Mouse (Mus musculus): ENCODE measurements around the gene Rpp25l.
"Not testable (repeated sequence)": the region's sequence is repeated elsewhere in the genome, so short reads cannot be mapped to it uniquely, and the experiment has no call there.

Gene Rpp25l

GRCm38 (mm10) chr4:41731052-41731765 is 17.9 kb upstream of the Rpp25l start, which contains the start of gene Arid3c:
Gene Arid3c (minus strand): TSS chr4:41731142.
- DNase-seq = no peak

- DNase-seq = no peak
Observed at GRCm38 (mm10) chr4:41726826-41727621, 13.7 kb upstream of the Rpp25l start.

GRCm38 (mm10) chr4:41722918-41723351 is 9.6 kb upstream of the Rpp25l start, which contains the start of gene Dctn3:
Gene Dctn3 (minus strand): TSS chr4:41723170.
- peak; percentile 85 to 87 for DNase-seq

- DNase-seq = no peak
Observed at GRCm38 (mm10) chr4:41716834-41717233, 3.5 kb upstream of the Rpp25l start.

- peak; percentile 47 to 69 for DNase-seq
Observed at GRCm38 (mm10) chr4:41715596-41715995, 2.3 kb upstream of the Rpp25l start.

GRCm38 (mm10) chr4:41715082-41715481 is 1.7 kb upstream of the Rpp25l start:
- no peak for DNase-seq

GRCm38 (mm10) chr4:41714276-41714675 is 942 bp upstream of the Rpp25l start:
- DNase-seq = peak; percentile 73 to 81

GRCm38 (mm10) chr4:41712421-41713196 is 725 bp downstream of the Rpp25l start:
- DNase-seq = no peak

- DNase-seq = peak; percentile 46 to 55
Observed at GRCm38 (mm10) chr4:41711705-41712375, 1.5 kb downstream of the Rpp25l start.

- DNase-seq = no peak
Observed at GRCm38 (mm10) chr4:41710229-41710628, 3.1 kb downstream of the Rpp25l start.

- DNase-seq = peak in 1 of 2 experiments; percentile 47
Observed at GRCm38 (mm10) chr4:41708192-41708745, 5.1 kb downstream of the Rpp25l start.

- DNase-seq = peak; percentile 77 to 79
Observed at GRCm38 (mm10) chr4:41707011-41707535, 6.3 kb downstream of the Rpp25l start.

GRCm38 (mm10) chr4:41705922-41706754 is 7.2 kb downstream of the Rpp25l start:
- DNase-seq = no peak

- no peak for DNase-seq
Observed at GRCm38 (mm10) chr4:41704651-41705050, 8.7 kb downstream of the Rpp25l start.

GRCm38 (mm10) chr4:41702226-41702625 is 11.1 kb downstream of the Rpp25l start:
- DNase-seq = not testable (repeated sequence)

GRCm38 (mm10) chr4:41700224-41700623 is 13.1 kb downstream of the Rpp25l start:
- not testable (repeated sequence) for DNase-seq

- DNase-seq = not testable (repeated sequence)
Observed at GRCm38 (mm10) chr4:41699783-41700182, 13.6 kb downstream of the Rpp25l start, which contains the start of gene Il11ra1. Gene Il11ra1 (plus strand): TSS chr4:41699989.

GRCm38 (mm10) chr4:41698421-41699016 is 14.8 kb downstream of the Rpp25l start:
- peak; percentile 51 to 70 for DNase-seq

GRCm38 (mm10) chr4:41696930-41697841 is 16.1 kb downstream of the Rpp25l start, which contains the start of gene Cntfr:
Gene Cntfr (minus strand): TSS chr4:41697089.
- DNase-seq = peak; percentile 91 to 92
